Mouse (Mus musculus) ES-Bruce4 (cell line): Measurements from ENCODE around the gene B3gnt2. TPM values are rescaled to one million over a fixed set of nuclear protein-coding genes. Genes with fewer than 3 reads are reported as not detected.

Source experiments
- H3K27ac ChIP-seq: 2 replicates; pipeline ENCODE4 v1.5.1; 2012; ENCODE audit warnings: low read length, inconsistent platforms; ENCODE audit not compliant: insufficient read depth
- H3K27me3 ChIP-seq: 2 replicates; pipeline ENCODE4 v1.6.1; 2012; ENCODE audit warnings: mild to moderate bottlenecking, low read length, inconsistent platforms; ENCODE audit not compliant: control insufficient read depth, poor library complexity, insufficient read depth, severe bottlenecking
- H3K36me3 ChIP-seq: 2 replicates; pipeline ENCODE4 v1.6.1; 2012; ENCODE audit warnings: inconsistent platforms, mild to moderate bottlenecking, low read length, moderate library complexity; ENCODE audit not compliant: control insufficient read depth, poor library complexity, insufficient read depth, severe bottlenecking
- H3K4me1 ChIP-seq: one replicate; pipeline ENCODE4 v1.8.1; 2011; ENCODE audit warnings: low read length; ENCODE audit not compliant: control insufficient read depth, insufficient read depth
- H3K4me3 ChIP-seq: 2 replicates; pipeline ENCODE4 v1.5.1; 2011; ENCODE audit warnings: low read depth, mild to moderate bottlenecking, low read length
- H3K9ac ChIP-seq: 2 replicates; pipeline ENCODE4 v1.6.1; 2012; ENCODE audit warnings: low read depth, mild to moderate bottlenecking, inconsistent platforms; ENCODE audit not compliant: poor library complexity, severe bottlenecking
- H3K9me3 ChIP-seq: replicated peaks from 2 replicates; pipeline ENCODE4 v1.6.1; 2012; ENCODE audit warnings: mild to moderate bottlenecking, low read length, inconsistent platforms; ENCODE audit not compliant: control insufficient read depth, poor library complexity, insufficient read depth, severe bottlenecking
- CTCF ChIP-seq: IDR thresholded peaks from one replicate; pipeline ENCODE4 v1.8.1; 2011; ENCODE audit warnings: low read depth, low read length
- EP300 ChIP-seq: IDR thresholded peaks from 2 replicates; pipeline ENCODE4 v1.6.1; 2011; ENCODE audit warnings: low read depth, low read length; ENCODE audit not compliant: insufficient read depth
- POLR2A ChIP-seq: IDR thresholded peaks from one replicate; pipeline ENCODE4 v1.8.1; 2011; ENCODE audit warnings: low read length; ENCODE audit not compliant: insufficient read depth
- polyA plus RNA-seq: library from polyadenylated mRNA; stranded (reverse); fragments of >200 nt; gene quantifications from 2 replicates; pipeline ENCODE4 v1.2.4, GENCODE M21; 2011; ENCODE audit warnings: low read depth; ENCODE audit not compliant: missing spikeins, insufficient read depth, insufficient read length

B3gnt2 gene
- polyA plus RNA-seq, 1 experiment: 3.5 TPM

DNA sequence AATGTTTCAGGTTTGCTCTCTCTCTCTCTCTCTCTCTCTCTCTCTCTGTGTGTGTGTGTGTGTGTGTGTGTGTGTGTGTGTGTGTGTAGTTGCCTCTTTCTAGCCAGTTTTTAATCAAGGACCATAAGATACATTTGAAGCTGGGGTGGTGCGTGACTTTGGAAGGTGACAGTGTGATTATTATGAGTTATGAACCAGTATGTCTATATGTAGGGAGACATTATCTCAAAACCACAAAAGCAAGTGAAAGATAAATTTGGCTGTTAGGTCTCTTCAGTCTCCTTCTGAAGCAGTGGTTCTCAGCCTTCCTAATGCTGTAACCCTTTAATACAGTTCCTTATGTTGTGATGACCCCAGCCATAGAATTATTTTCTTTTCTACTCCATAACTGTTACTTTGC lies 24.6 kb upstream of the B3gnt2 start:
- Histone ChIP-seq H3K36me3 (no peaks in the 10 kb centered on the region), H3K27me3 (no peaks in the 10 kb centered on the region; the same call in 1 of the 2 replicates), H3K4me3 (no peak overlapping the region), H3K9ac (no peak overlapping the region), H3K4me1 (no peaks in the 10 kb centered on the region), H3K27ac (no peak overlapping the region), H3K9me3 (no peaks in the 10 kb centered on the region)
- no peak for TF ChIP-seq EP300
- no peak for TF ChIP-seq CTCF
- TF ChIP-seq POLR2A: no peak

DNA sequence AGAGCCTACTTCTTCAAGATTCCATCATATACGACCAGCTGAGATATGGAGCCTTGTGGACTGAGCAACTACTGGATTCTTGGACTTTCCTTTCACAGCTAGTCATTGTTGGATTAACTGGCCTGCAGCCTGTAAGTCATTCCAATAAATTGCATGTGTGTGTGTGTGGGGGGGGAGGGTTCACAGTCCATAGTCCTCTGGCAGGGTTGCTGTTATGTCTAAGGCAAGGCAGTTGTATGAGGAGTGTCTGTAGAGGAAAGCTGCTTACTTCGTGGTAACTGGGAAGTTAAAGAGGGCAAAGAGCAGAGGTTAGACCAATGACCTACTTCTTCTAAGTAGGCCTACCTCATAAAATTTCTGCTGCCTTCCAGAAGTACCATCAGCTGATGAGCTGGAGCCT lies 22.9 kb upstream of the B3gnt2 start:
- Histone ChIP-seq H3K9me3 (no peaks in the 10 kb centered on the region), H3K9ac (no peak overlapping the region), H3K27ac (no peak overlapping the region), H3K36me3 (no peaks in the 10 kb centered on the region), H3K4me3 (no peak overlapping the region), H3K4me1 (no peaks in the 10 kb centered on the region), H3K27me3 (no peaks in the 10 kb centered on the region; the same call in 1 of the 2 replicates)
- TF ChIP-seq POLR2A: no peak
- TF ChIP-seq CTCF: no peak
- no peak for TF ChIP-seq EP300

DNA sequence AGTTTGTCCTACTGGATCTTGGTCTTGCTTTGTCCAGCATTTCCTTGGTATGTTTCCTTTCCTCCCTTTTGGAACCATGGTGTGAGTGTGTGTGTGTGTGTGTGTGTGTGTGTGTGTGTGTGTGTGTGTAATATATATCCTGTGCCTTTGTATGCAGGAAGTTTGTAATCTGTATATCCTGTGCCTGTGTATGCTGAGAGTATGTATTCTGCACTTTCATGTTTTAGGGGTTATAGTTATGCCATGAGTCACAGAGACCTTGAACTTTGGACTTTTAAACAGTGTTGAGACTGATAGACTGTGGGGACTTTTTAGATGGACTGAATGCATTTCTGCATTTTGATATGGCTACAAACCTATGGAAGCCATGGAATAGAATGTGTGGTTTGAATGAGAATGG lies 22.2 kb upstream of the B3gnt2 start:
- Histone ChIP-seq H3K27ac (no peak overlapping the region), H3K4me3 (no peak overlapping the region), H3K4me1 (no peaks in the 10 kb centered on the region), H3K9ac (no peak overlapping the region), H3K9me3 (no peaks in the 10 kb centered on the region), H3K27me3 (no peaks in the 10 kb centered on the region; the same call in 1 of the 2 replicates), H3K36me3 (no peaks in the 10 kb centered on the region)
- no peak for TF ChIP-seq CTCF
- no peak for TF ChIP-seq POLR2A
- TF ChIP-seq EP300: no peak

DNA sequence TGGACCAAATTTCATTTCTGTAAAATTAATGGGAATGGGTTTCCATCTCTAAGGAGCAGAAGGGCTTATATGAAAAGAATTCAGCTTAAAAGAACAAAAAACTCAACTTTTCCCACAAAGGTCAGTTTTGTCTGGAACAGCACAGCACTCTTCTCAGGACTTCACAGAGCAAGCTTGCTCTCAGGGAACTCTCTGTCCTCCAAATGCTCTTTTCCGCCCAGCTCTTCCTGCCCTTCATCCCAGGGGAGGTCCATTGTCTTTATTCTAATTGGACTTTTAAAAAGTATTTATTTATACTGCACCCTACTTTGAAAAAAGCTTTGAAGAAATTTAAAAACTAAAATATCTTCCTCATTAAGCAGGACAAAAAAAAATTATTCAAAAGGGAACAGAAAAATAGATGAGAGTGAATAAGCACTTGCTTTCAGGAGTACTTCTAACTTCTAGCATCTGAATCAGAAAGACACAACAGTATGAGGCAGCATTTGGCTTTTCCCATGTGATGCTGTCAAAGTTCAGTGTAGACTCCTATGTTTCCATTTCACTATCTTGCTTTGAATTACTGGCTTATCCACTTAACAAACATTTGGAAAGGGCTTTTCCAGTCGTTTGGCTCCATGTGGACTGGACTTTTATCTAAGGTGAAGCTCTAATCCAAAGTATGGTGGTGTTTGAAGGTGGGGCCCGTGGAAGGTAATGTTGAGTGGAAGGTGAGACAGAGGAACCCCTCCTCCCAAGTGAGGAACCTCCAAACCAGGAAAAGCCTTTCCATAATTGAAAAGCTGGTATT lies 19.8 kb upstream of the B3gnt2 start:
- TF ChIP-seq EP300 (no peak), POLR2A (no peak), CTCF (no peak)
- Histone ChIP-seq H3K27me3 (no peaks in the 10 kb centered on the region; the same call in 1 of the 2 replicates), H3K27ac (no peak overlapping the region), H3K9ac (no peak overlapping the region), H3K4me3 (no peak overlapping the region), H3K9me3 (no peaks in the 10 kb centered on the region), H3K36me3 (no peaks in the 10 kb centered on the region), H3K4me1 (no peaks in the 10 kb centered on the region)

DNA sequence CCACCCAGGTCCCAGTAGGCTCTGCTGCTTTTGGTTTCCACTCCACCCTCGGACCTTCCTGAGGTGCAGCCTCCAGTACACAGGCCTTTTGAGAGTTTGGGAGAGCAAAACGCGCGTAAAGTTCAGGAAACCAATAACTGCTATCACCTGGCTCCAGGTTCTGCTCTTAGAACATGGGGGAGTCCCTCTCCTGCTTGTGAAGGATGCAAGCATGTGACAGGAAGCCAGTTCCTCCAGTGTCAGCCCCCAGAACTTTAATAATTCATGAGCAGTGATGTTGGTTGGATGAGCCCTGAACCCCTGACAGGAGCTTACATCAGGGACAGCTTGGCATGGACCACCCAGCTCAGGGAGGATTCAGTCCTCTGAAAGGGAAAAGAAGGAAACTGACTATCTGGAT lies 18.9 kb upstream of the B3gnt2 start:
- H3K27me3 ChIP-seq: no peaks in the 10 kb centered on the region; the same call in 1 of the 2 replicates
- H3K9ac ChIP-seq: no peak overlapping the region
- no peak overlapping the region for H3K27ac ChIP-seq
- no peak overlapping the region for H3K4me3 ChIP-seq
- no peaks in the 10 kb centered on the region for H3K36me3 ChIP-seq
- no peaks in the 10 kb centered on the region for H3K4me1 ChIP-seq
- H3K9me3 ChIP-seq: no peaks in the 10 kb centered on the region
- TF ChIP-seq EP300: no peak

DNA sequence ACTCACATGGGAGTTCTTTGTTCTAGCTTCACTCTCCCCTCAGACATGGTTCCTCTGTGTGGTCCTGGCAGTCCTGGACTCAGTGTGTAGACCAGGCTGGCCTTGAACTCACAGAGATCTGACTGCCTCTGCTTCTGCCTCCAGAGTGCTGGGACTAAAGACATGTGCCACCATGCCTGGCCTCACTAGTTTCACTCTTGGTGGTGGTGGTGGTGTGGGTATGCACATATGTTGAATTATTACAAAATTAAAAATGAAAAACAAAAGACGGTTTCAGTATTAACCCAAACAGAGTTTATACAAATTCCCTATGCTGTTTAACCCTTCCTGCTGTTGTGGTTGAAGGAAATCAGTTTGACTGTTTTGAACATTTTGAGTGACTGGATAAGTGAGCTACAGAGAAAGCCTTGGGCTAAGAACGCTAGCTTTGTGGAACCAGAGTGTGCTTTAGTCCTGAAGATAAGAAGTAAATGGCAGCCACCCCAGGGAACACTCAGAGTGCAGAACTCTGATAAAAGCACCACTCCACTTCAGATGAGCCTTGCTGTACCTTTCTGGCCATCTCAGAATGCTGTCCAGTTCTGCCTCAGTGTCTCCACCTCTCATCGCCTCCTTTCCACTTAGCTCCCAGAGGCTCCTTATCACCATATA lies 16.0 kb upstream of the B3gnt2 start:
- no peaks in the 10 kb centered on the region; the same call in 1 of the 2 replicates for H3K27me3 ChIP-seq
- no peaks in the 10 kb centered on the region for H3K4me1 ChIP-seq
- H3K4me3 ChIP-seq: no peak overlapping the region
- no peak overlapping the region for H3K9ac ChIP-seq
- no peaks in the 10 kb centered on the region for H3K36me3 ChIP-seq
- TF ChIP-seq POLR2A (no peak), EP300 (no peak), CTCF (no peak)
- no peaks in the 10 kb centered on the region for H3K9me3 ChIP-seq
- H3K27ac ChIP-seq: no peak overlapping the region
